Mouse (Mus musculus) embryonic fibroblast, embryonic 13.5 days (primary cell): ENCODE data around the gene Ptf1a. TPM values are rescaled to one million over a fixed set of nuclear protein-coding genes. Genes with fewer than 3 reads are reported as not detected.

ENCODE experiments used
- H3K27ac ChIP-seq: 2 replicates; pipeline ENCODE4 v1.5.1; 2012; ENCODE audit warnings: low read length, control low read depth, inconsistent platforms; ENCODE audit not compliant: insufficient read depth
- H3K4me1 ChIP-seq: 2 replicates; pipeline ENCODE4 v1.6.1; 2011; ENCODE audit warnings: low read length; ENCODE audit not compliant: control insufficient read depth, insufficient read depth
- H3K4me3 ChIP-seq: 2 replicates; pipeline ENCODE4 v1.5.1; 2011; ENCODE audit warnings: mild to moderate bottlenecking, control low read depth, low read length; ENCODE audit not compliant: insufficient read depth
- CTCF ChIP-seq: IDR thresholded peaks from 2 replicates; pipeline ENCODE4 v1.5.1; 2011; ENCODE audit warnings: mild to moderate bottlenecking, control low read depth, low read length, moderate library complexity, borderline replicate concordance; ENCODE audit not compliant: insufficient read depth
- POLR2A ChIP-seq: IDR thresholded peaks from 2 replicates; pipeline ENCODE4 v1.6.1; 2011; ENCODE audit warnings: low read depth, mild to moderate bottlenecking, control low read depth, low read length, moderate library complexity
- polyA plus RNA-seq: library from polyadenylated mRNA; stranded (reverse); fragments of >200 nt; gene quantifications from 2 replicates; pipeline ENCODE4 v1.2.4, GENCODE M21; 2011; ENCODE audit warnings: low read depth; ENCODE audit not compliant: missing spikeins, insufficient read length

Gene Ptf1a
- polyA plus RNA-seq: not detected in 2 replicates

DNA sequence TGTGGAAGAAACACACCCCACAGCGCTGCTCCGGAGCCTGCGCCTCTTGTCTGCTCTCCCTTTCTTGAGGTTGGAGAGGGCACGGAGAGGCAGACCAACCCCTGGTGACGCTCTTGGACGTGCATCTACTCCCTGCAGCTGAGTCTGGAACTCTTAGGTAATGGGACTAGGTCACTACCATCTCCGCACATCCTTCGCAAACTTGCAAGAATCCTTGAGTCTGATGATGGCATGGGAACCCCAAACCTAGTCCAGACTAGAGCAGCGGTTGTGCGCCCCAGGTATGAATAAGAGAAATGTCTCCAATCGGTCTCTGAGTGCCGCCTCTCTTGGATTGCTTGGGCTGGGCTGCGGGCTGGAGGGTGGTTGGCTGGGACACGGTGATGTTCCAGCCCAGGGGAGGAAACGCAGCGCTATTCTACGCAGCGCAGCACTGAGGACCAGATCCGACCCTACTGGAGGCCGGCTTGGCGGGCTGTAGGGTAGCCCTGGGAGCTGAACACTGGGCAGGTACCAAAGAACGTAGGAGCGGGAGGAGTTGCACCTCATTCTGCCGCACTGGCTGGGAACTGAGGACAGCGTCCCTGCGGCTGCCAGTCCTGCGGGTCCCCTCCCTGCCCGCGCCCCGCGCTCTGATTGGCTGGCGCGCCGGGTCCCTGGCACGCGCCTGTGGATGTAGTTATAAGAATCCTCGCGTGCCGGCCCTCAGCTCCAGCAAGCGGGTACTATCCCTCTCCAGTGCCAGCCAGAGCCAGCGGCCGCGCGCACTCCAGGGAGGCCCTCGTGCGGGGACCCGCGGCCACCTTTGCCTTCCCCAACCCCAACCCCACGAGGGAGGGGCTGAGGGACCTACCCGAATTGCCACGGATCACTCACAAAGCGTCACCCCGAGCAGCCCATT, at the start of gene Ptf1a:
Gene Ptf1a (plus strand): TSS at position 733 of the 901 bp plus-strand sequence.
- no peak within 1 kb of the TSS for H3K27ac ChIP-seq
- H3K4me3 ChIP-seq: no peak within 1 kb of the TSS
- no peak for TF ChIP-seq POLR2A
- no peak for TF ChIP-seq CTCF
- no peaks in the 10 kb centered on the region for H3K4me1 ChIP-seq

DNA sequence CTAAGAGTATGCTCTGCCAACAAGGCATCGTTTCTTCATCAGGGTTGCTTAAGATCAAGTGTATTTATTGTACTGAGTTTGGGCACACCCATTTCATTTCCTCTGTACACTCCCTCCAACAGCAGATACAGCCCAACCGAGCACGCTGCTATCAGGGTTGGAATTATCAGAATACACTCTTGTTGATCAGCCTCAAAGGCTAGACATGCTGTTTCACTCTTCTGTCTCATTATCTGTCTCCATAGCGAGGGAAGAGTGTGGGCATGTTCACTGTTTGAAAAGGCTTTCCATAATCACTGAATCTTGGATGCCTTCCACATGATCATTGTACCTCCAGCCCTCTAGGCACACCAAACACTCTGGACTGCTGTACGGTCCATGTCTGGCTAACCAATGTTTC, 40.1 kb upstream of the Ptf1a start:
- TF ChIP-seq POLR2A (no peak), CTCF (no peak)
- Histone ChIP-seq H3K4me3 (no peak overlapping the region), H3K27ac (no peak overlapping the region), H3K4me1 (no peaks in the 10 kb centered on the region)

DNA sequence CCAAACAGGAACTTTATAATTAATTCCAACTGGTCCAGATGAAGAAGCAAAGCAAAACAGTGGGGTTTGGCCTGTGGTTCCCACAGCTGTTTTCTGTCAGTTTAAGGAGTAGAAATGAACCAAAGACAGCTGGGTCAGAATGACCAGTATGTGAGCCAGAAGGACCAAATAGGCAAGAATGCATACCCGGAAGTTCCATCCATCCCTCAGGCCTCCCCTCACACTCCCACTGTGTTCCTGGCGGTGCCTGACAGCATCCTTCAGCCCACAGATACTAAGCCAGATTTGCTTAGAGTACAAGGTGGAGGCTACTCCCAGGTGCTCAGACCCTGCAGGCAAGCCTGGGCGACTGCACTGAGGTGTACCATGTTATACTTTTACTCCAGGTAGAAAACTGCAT, 38.9 kb upstream of the Ptf1a start:
- Histone ChIP-seq H3K27ac (no peak overlapping the region), H3K4me1 (no peaks in the 10 kb centered on the region), H3K4me3 (no peak overlapping the region)
- no peak for TF ChIP-seq CTCF
- no peak for TF ChIP-seq POLR2A

DNA sequence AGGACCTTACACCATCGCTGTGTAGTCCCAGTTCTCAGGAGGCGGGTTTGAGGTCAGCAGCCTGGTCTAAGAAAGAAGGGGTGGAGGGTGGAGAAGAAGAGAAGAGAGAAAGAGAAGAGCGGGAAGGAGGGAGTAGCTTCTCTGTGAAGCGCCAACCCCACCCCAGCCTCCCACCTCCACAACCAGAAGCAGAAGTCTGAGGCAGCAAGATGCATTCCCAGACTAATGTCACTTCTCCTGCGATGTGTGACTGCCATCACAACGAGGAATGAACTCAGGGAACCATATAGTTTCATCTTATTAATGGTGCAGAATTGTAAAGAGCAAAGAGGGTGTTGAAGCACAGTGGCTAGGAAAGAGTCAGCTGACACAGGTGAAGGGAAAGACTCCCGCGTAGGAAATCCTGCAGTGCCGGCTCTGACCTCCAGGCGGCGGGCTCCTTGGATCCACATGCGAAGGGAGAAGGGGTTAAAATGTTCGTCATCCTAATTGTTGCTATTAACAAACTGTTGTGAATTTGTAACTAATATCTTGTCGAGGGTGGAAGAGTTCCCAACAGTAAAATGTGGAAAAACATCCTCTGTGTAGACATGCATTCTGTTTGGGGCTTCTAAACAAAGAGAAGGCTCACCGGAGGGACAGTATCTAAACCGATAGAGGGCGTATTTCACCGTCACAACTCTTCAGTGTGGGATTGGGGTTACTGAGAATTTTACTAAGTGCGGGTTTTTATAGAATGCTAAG, 31.1 kb upstream of the Ptf1a start:
- TF ChIP-seq CTCF: 0 out of 2 replicates have a peak, but pooled peaks have one; percentile 26
- TF ChIP-seq POLR2A: no peak
- Histone ChIP-seq H3K4me1 (no peaks in the 10 kb centered on the region), H3K27ac (no peak overlapping the region), H3K4me3 (peak overlapping the region; percentile 24; the same call in 1 of the 2 replicates)

DNA sequence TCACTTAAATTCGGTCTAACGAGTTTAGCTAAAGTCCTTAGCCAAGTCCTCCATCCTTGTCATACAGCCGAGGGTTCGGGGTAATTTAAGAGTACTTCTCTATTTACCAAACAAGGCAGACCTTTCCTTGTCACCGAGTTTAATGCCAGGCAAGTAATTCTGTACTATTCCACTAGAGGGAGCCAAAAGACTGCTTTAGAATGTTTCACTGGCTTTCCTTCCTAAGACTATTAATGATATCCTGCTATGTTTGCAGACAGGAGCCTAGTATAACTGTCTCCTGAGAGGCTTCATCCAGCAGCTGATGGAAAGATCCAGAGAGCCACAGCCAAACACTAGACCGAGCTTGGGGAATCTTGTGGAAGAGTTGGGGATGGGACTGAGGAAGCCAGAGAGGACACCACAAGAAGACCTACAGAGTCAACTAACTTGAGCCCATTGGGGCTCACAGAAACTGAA, 30.4 kb upstream of the Ptf1a start:
- Histone ChIP-seq H3K27ac (no peak overlapping the region), H3K4me1 (no peaks in the 10 kb centered on the region), H3K4me3 (peak overlapping the region; percentile 24; the same call in 1 of the 2 replicates)
- no peak for TF ChIP-seq POLR2A
- TF ChIP-seq CTCF: no peak

DNA sequence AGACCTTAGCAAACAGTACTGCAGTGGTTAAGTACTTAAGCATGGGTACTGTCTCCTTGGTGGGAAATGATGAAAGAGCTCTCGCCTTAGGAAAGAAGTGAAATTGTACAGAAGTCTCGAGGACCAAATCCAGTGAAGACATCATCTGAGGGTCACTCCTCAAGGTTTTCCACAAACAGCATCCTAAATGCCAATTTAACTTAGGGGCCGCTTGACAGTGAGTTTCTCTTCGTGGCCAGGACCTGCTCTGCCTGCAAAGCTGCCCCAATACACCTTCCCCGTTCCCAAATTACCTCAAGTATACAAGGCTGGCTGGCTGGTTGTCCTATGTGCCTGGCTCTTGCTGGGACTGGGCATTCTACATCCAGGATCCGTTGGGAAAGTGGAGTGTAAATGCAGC, 29.4 kb upstream of the Ptf1a start:
- no peaks in the 10 kb centered on the region for H3K4me1 ChIP-seq
- no peak overlapping the region for H3K27ac ChIP-seq
- TF ChIP-seq CTCF (no peak), POLR2A (no peak)
- H3K4me3 ChIP-seq: no peak overlapping the region

DNA sequence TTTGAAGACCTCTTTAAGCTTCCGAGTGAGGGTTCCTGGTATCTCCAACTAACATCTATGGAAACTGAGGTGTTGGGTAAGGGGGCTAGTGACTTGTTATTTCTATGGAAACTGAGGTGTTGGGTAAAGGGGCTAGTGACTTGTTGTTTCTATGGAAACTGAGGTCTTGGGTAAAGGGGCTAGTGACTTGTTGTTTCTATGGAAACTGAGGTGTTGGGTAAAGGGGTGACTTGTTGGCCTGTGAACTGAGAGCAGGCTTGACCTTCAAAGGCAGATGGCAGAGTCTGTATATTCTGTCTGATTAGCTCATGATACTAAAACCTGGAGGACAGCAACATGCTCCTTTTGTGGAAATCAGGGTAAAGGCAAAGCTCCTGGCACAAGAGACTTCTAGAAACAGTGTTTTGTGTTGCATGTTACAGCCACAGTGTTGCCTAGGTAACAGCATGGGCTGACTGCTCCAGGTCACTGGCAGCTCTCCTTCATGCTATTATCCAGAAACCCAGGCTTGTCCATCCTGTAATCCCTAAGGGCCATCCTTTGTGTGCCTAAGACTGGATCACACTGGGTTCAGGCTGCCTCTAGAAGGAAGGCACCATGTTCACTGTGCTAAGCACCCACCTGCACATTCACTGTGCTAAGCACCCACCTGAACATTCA, 25.6 kb upstream of the Ptf1a start:
- TF ChIP-seq POLR2A: no peak
- no peak for TF ChIP-seq CTCF
- Histone ChIP-seq H3K4me3 (no peak overlapping the region), H3K27ac (no peak overlapping the region), H3K4me1 (no peaks in the 10 kb centered on the region)

DNA sequence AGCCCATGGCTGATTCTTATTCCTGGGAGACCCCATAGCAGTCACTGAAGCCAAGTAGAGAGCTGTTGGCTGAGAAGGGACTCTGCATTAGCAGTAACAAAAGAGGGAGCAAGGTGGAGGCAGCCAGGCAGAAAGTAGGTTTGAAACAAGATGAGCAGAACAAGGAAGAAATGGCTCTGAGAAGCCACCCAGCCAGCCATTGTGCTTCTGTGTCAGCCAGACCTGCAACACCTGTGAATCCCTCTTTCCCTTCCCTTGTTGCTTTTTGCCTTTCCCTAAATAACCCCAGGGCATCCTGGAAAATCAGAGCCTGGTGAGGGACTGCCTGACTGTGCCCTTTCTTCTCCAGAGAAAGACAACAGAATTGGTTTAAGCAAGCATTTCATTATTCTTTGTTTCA, 23.2 kb upstream of the Ptf1a start:
- H3K4me1 ChIP-seq: no peaks in the 10 kb centered on the region
- TF ChIP-seq CTCF (no peak), POLR2A (no peak)
- H3K4me3 ChIP-seq: no peak overlapping the region

DNA sequence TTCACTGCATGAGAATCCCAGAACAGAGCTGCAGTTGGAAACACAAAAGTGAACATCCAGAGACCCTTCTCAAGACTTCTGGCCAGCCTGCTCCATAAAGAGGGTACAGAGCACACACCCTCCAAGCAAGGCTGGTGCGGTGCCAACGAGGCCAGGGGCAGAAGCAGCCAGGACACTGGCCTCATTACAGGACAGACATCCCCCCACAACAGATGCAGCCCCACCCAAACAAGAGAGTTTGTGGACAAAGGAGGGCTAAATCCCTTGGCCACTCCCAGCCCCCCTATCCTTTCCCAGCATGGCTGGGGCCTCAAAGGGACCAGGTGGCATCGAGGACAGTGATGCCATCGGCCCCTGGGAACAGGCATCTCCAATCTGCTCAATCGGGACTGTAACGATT, 22.4 kb upstream of the Ptf1a start:
- H3K4me1 ChIP-seq: no peaks in the 10 kb centered on the region
- no peak overlapping the region for H3K27ac ChIP-seq
- H3K4me3 ChIP-seq: no peak overlapping the region
- no peak for TF ChIP-seq POLR2A
- no peak for TF ChIP-seq CTCF

More for the DNA sequence above, 23.2 kb upstream of the Ptf1a start:
- no peak overlapping the region for H3K27ac ChIP-seq
